Mouse (Mus musculus) telencephalon, adult 2 months (tissue): ENCODE measurements around the gene Tsc22d4.
"Not testable (repeated sequence)": the region's sequence is repeated elsewhere in the genome, so short reads cannot be mapped to it uniquely, and the experiment has no call there.

Experiments used
- DNase-seq: peaks from one replicate; pipeline ENCODE4 v3.0.0-alpha.2; 2011; ENCODE audit warnings: low read depth, low spot score

Gene Tsc22d4

DNA sequence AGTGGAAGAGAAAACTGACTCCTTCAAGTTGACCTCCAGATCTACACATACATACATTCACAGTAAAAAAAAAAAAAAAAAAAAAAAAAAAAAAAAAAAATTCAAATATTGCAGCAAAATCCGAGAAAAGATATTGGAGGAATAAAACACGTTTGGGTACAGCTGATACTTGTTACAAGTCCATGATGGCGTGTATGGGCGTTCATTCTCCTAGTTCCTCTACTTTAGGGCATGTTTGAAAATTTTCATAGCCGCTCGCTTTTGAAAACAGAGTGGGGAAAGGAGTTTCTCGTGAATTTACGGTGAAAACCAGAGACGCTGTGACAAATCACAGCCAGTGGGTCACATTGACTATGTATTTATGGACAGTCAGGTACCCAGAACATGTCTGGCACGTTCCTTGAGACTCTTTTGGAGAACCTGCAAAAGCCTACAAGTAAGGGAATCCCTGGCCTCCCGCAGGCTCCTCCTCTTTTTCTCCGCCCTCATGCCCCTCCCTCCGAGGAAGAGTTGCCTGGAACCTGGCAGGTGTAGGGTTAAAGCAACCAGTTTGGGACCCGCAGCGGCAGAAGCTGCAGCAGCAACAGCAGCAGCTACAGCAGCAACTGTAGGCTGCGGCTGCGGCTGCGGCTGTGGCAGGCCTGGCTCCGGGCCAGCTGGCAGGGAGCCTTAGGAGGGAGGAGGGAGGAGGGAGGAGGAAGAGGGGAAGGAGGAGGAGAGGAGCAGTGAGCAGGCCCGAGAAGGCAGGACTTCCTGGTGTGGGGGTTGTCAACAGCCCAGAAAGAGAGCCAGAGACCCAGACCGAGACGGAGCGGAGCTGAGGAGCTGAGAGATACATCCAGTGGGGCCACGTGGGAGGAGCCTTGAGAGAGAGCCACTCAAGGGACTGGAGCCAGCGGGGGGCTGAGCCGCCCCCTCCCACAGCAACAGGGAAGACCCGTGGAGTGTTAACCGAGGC, at the start of gene Tsc22d4:
TSS of gene Tsc22d4 (plus strand) at position 517 of the 958 bp plus-strand sequence.
- peak; percentile 84 for DNase-seq

DNA sequence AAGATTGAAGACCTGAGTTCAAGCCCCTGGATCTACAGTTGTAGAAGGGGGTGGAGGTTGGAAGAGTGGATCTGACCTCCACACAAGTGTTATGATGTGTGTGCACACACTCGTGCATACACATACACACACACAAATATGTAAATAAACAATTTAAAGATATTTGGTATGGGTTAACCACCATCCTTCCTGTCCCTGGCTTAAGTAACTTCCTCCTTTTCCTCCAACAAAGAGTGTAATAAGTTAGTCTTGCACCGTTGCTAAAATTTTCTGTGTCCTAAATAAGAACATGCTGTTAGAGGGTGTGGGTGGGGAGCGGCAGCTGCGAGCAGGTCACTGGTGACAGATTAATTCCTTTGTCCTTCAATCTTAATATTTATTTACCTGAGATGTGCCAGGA, 49.6 kb upstream of the Tsc22d4 start:
- no peak for DNase-seq

DNA sequence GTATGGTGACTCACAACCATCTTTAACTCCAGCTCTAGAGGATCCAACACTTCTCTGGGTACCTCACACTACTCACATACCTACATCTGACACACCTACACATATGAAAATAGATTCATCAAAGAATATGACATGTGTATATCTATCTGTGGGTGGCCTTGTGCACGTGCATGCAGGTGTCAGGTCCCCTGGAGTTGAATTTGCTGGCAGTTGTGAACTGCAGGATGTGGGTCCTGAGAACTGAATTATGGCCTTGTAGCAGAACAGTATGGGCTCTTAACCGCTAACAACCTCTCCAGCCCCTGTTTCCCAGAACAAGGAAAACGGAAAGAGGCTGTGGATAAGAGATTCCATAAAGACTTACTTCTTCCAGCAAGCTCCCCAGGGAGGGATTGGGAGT, 46.5 kb upstream of the Tsc22d4 start:
- no peak for DNase-seq

DNA sequence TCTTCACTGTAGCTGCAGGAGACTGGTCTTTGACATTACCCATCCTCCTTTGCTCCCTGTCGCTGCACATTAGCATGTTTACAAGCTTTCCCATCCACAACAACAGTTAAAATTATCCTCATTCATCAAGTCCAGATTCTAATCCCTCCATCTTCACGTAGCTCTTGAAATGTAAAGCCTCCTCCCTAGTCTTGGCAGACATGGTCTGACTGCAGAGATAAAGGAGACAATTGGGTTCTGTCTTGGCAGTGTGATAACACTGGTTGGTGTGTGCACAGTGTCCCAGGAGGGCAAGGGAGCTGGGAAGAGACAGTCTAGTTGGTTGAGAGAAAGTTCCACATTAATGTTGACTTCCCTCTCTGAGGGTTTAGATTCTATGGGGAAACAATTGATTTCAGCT, 45.7 kb upstream of the Tsc22d4 start:
- DNase-seq: no peak

DNA sequence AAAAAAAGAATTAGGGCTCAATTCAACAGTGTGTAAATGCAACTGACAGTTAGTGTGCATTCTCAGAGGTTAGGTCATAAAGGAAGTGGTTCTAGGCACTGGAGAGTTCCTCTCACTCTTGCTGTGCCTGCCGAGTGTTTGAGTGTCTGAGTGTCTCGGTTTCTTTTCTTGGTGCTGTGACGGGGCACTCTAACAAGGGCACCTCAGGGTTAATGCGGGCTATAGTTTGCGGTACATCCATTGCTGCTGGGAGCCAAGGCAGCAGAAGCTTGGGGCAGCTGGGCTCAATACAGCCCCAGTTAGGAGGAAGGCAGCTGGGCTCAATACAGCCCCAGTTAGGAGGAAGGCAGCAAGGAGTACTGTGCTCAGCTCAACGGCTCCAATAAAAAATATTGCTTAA, 40.3 kb upstream of the Tsc22d4 start:
- DNase-seq: no peak

DNA sequence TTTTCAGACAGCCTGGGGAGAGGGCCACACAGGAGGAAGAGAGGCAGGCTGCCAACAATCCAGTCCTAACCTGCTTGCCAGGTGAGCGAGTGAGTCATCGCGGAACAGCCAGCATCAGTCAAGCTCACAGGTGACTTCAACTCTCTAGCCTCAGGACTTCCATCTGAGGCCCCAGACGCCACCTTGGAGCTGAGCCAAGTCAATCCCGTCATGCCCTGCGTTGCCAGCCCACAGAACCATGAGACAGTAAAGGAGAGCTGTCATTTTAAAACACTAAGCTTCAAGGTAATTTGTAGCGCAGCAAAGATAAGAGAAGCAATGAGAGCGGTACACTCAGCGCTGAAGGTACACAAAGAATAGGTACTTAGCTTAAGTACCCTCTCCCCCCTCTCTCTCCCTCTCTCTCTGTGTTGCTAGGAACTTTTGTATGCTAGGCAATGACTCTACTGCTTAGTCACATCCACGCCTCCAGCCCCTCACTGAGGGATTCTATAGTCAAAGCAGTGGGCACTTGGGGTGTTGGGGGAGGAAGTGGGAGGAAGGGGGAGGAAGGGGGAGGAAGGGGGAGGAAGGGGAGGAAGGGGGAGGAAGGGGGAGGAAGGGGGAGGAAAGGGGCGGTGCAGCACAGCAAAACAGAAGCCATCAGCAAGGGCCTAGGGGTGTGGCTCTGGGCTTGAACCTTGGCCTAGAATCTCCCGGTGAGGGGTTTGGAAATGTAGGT, 38.5 kb upstream of the Tsc22d4 start:
- no peak for DNase-seq

DNA sequence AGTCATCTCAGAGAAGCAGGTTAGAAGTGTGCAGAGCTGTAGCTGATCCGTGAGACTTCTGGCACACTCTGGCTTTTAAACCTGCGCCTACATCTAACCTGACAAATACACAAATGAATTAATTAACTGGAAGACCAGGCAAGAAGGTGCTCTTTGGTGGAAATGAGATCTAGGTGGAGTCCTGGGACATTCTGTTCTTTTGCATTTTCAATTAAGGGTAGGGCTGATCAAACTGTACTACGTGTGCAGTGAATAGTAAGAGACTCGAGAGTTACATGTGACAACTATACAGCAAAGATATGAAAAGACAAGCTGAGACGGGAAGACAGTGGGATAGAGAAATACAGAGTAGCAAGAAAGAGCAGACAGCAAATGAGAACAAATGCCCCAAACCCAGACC, 32.1 kb upstream of the Tsc22d4 start:
- no peak for DNase-seq

DNA sequence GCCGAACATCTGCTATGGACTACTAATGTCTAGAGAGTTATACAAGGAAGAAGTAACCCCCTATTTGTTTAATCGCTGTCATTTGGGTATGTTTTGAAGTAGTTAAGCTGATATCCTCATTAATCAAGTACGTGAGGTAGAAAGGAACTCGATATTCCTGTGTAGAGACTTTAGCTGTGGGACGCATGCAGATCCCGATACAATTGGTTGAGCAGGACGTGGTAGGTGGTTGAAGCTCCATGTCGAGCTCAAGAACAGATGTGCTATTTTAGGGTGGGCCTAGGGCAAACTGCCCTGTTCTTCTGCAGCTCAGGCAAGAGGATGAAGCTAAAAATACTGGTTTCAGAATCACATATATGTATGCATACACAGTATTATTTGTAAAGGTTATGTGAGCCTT, 29.8 kb upstream of the Tsc22d4 start:
- DNase-seq: no peak

DNA sequence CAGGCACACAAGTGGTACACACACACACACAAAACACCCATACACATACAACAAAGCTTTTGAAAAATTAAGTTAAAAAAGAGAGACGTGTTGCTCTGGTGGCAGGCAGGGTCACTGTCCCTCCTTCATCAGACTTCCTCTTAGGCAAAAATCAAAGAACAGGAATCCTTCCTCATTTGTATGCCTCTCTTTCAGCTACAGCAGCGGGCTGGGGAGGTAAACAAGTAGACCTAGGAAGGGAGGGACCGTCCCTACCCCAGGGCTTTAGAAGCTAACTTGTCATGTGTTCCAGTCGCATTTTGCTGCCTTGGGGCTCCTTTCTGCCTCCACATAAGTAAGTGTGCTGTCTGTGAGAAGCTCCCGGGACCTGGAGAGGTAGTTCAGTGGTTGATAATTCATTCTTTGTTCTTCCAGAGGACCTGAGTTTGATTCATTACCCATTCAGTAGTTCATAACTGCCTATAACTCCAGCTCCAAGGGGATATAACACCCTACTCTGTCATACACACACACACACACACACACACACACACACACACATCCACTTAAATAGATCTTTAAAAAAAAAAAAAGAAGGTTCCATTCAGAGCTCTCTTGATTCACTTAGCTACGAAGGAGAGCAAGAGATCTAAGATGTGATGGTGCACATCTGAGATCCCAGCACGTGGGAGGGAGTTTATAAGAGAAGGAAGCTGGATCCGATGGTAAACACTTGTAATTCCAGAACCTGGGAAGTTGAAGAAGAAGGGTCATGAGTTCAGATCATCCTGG, 27.3 kb upstream of the Tsc22d4 start:
- no peak for DNase-seq

DNA sequence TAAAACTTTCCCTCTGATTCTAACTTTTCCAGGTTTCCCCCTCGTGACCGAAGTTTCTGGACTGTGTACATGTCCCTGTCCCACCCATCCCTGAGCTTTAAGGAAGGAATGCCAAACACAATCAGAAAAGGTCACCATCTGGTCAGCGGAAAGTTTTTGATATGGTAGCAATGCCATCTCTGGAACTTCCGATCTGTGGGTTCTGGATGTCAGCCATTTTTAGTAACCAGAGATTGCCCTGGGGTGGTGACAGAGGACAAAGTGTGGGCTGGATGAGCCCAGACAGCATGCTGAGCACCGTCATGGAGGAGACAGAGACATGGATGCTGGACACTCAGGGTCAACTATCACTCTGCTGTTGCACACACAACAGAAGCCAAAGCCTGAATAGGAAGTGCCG, 26.4 kb upstream of the Tsc22d4 start:
- no peak for DNase-seq

DNA sequence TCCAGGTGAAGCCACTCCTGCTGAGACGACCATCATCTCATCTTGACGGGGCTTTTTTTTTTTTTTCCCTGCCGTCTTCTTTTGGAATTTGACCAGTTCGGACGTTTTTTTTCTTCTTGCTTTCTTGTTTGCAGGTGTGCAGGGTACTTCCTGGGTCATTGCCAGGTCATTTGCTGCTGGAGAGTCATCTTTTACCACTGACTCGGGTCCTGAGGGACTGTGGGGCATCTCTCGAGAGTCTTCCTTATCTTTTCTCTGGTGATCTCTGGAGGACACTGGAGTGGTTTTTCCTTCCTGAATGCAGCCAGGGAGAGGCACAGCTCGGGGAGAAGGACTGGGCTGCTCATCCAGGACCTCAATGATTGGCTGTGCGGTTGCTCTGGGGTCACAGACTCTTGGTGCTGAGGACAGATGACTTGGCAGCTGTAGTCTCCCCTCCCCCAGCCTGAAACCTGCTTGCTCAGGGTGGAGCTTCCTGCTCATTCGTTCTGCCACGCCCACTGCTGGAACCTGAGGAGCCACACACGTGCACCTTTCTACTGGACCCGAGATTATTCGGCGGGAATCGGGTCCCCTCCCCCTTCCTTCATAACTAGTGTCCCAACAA, 24.9 kb upstream of the Tsc22d4 start:
- DNase-seq: not testable (repeated sequence)

DNA sequence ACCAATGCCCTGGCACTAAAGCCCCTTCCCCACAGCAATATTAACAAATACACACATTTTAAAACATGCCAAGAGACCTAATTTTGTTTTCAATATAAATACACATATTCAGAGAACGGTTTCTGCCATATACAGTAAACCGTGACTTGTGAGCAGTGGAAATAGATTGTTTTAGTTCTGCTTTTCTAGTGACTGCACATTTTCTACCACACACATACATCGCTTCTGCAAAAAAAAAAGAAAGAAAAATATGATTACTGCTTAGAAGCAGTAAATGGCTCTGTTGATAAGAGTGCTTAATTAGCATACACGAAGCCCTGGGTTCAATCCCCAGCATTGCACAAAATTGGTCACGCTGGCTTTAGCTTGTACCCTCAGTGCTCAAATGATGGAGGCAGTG, 21.7 kb upstream of the Tsc22d4 start:
- DNase-seq: no peak

DNA sequence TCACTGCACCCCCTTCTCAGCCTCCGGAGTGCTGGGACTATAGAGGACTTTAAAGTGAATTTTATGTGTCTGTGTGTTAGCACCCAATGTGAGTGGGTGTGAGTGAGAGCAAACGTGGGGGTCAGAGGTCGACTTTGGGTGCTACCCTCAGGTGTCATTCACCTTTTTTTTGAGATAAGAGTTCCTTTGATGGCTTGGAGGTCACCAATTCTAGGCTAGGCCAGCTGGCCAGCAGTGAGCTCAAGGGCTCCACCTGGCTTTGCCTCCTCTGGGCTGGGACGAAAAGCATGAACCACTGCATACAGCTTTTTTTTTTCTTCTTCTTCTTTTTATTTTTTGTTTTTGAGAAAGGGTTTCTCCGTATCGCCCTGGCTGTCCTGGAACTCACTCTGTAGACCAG, 18.8 kb upstream of the Tsc22d4 start:
- DNase-seq: no peak

DNA sequence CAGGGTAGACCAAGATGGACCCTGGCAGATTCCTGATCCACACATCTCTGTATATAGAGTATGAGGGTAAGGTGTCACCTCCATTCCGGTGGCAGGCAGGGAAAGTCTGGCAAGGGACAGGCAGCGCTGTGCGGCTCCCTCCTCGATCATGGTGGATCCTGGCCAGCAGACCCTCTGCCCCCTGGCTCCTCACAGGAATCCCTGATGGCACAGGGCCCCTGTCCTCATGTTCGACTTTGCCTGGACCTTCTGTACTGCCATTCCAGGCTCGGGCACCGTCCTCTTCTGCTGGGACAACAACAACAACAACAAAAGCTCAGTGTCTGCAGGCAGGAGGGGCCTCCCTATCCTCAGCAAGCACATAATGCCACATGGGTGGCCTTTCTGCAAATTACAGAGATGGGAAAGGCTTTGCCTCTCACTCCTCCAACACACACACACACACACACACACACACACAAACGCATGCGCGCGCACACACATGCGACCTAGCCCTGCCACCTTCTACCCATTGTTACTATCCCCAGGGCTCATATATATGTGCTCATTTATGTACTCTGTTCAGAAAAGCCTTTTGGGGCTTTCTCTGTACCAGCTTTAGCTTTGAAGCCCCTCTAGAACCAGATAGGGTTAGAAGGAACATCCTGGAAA, 11.8 kb upstream of the Tsc22d4 start:
- no peak for DNase-seq

DNA sequence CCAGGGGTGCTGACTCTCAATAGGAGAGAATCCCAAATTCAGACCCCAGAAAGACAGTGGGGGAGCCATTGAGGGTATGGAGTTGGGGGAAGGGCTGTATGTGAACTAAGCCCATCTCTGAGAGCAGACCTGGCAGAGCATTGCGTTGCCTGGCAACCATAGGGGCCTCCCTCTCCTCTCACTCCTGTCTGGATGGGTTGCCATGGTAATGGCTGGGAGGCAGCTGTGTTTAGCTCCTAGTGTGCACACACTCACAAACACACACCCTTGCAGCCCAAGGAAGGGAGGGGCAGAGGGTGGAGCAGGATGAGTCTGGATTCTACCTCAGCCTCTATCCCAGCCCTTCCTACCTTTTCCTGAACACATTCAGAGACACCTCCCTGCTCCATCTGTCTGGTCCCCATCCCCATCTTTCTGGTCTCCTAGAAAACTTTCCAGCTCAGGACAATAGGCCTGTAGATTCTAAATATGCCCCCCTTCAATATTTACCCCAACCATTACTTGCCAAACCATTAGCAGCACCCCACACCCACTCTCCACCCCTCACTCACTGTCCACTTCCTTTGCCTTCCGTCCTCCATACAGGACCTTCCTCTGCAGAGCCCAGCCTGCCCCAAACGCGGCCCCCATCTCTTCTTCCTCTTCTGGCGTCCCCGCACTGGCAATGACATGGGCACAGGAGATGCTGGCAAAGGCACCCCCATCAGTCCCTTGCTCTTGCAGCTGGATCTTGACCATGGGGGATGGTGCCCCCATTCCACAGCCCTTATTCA, 11.1 kb upstream of the Tsc22d4 start:
- peak; percentile 97 for DNase-seq

DNA sequence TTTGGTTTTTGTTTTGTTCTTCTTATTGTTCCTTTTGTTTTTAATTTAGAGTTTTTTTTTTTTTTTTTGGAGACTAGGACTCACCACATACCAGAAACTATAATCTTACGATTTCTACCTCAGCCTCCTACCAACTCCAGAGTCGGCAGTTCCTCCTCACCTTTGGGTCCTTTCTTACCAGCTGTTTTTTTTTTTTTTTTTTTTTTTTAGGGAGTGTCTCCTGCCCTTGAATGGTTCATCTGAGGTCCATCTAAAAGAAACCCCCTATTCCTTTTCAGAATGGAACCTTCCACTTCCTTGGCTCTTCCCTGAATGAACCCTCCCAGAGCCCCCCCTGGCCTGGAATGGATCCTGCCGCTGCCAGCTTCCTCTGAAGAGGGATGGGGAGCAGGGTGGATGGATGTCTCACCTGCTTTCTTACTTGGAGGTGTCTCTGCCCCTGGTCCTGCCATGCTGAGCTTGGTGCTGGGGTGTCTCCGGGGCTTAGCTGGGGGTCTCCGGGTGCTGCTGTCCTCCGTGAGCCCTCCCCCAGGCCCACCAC, 8.1 kb upstream of the Tsc22d4 start:
- peak; percentile 71 for DNase-seq

DNA sequence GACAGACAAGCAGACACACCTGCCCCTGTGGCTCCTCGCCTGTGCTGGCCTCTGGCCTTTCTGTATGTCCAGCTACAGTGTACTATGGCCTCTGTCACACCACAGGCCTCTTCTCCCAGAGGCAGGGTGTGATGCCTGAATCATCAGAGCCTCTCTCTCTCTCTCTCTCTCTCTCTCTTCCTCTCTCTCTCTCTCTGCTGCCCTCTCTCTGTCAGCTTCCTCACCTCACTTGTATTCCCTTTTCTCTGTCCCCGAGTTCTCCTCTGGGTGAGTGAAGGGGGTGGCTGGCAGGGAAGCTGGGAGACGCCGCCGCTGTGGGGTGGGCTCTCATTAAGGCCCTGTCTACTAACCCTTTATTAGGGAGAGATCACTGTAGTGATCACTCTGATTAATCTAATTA, 7.0 kb upstream of the Tsc22d4 start:
- DNase-seq: no peak

DNA sequence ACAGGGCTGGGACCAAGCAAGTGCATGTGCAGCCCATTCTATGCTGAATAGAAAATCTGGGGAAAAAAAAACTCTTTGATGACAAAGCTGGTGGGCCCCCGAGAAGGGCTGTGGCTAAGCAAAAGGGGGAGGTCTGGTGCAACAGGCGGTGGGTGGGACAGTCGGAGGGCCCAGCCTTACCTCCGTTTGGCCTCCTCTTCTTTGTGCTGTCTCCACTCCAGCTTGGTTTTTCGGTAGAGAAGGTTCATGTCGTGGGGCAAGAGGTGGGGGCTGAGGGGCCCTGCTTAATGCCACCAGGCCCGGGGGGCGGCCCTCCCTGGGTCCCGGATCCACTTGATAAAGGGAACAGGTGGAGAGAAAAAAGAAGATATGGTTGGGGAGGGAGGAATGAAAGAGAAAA, 6.1 kb upstream of the Tsc22d4 start:
- no peak for DNase-seq

DNA sequence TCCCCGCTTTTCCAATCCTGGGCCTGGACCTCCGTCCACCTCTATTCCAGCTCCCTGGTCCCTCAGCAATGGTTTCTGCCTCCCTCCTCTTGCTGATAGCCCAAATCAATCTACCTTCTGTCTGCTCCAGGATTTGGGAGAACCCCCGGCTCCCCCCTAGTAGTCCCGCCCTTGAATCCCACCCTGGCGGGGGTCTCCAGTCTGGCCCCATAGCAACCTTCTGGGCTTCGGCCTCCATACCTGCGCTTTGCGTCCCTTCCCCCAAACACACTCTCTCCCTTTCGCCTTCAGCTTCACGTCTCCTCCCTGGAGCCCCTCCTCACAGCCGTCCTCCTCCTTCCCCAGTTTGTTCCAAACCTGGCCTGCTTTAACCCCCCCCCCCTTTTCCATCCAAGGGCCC, 5.0 kb upstream of the Tsc22d4 start:
- no peak for DNase-seq
